Mouse (Mus musculus) cortical plate, adult 2 months (tissue): Measurements from ENCODE around the gene Vmn1r159.
"Not testable (repeated sequence)": the region's sequence is repeated elsewhere in the genome, so short reads cannot be mapped to it uniquely, and the experiment has no call there.

ENCODE experiments used
- CTCF ChIP-seq: fragments of 200-500 bp; IDR thresholded peaks from 2 replicates; pipeline ENCODE4 v1.5.1; 2011; ENCODE audit warnings: mild to moderate bottlenecking, control low read depth, low read length; ENCODE audit not compliant: insufficient read depth; ENCODE audit errors: extremely low read depth
- POLR2A ChIP-seq: fragments of 200-500 bp; IDR thresholded peaks from 2 replicates; pipeline ENCODE4 v1.6.1; 2011; ENCODE audit warnings: mild to moderate bottlenecking, low read length, control low read depth; ENCODE audit not compliant: insufficient read depth; ENCODE audit errors: extremely low read depth

GRCm38 (mm10) chr7:22843505-22843904 lies at the start of gene Vmn1r159:
- not testable (repeated sequence) for TF ChIP-seq CTCF, POLR2A
